Mouse (Mus musculus): Measurements from ENCODE around the gene Flywch1. TPM values are rescaled to one million over a fixed set of nuclear protein-coding genes. Genes with fewer than 3 reads are reported as not detected.

Flywch1 gene
- total and polyA plus RNA-seq, 3 experiments: 18.8 to 28.3 (median 23.4) TPM

DNA sequence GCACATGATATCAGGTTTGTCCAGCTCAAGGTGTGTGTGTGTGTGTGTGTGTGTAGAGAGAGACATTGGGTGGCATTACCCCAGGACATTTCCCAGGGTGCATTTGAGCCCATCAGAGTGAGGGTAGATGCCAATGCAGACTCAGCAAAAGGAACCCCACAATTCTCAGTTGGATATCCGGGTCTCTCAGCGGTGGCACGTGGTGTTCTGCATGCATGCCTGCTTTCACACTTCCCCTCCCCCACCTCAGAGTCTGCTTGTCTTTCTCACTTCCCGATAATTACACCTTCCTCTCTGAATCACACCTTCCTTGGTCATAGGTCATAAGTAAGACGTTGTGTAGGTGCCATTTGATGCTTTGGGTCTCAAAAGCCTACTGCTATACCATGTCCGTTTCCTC is 23.4 kb downstream of the Flywch1 start (continued):
- no peak for TF ChIP-seq NELFE (IDR thresholded peaks at IDR 0.05; ENCODE audit: low read depth, low read length)
- peak; percentile 31 for TF ChIP-seq USF1 (IDR thresholded peaks at IDR 0.05; ENCODE audit: low read depth, low read length)
- no peak for TF ChIP-seq ZKSCAN1 (IDR thresholded peaks at IDR 0.05; ENCODE audit: borderline replicate concordance, low read depth, low read length)
- no peak for TF ChIP-seq PAX5 (IDR thresholded peaks at IDR 0.05; ENCODE audit: low read length)
- no peak for TF ChIP-seq ZC3H11A (IDR thresholded peaks at IDR 0.05; ENCODE audit: low read depth, low read length)
- TF ChIP-seq MEF2A (IDR thresholded peaks at IDR 0.05; ENCODE audit: borderline replicate concordance, low read depth, low read length): no peak
- TF ChIP-seq BHLHE40 (IDR thresholded peaks at IDR 0.05; ENCODE audit: low read depth, low read length): peak; percentile 98
- TF ChIP-seq ZNF384 (IDR thresholded peaks at IDR 0.05; ENCODE audit: low read depth, low read length): no peak
- TF ChIP-seq E2F4 (IDR thresholded peaks at IDR 0.05; ENCODE audit: insufficient replicate concordance, low read depth, low read length): no peak
- TF ChIP-seq IRF4 (IDR thresholded peaks at IDR 0.05; ENCODE audit: low read depth, low read length): peak; percentile 70
- no peak for TF ChIP-seq CTCF (conservative IDR thresholded peaks at IDR 0.05 in 1 of 2, IDR thresholded peaks at IDR 0.05 in 1 of 2; ENCODE audit: low read depth in 2 of 2, low read length in 2 of 2)
- no peak for TF ChIP-seq KAT2A (IDR thresholded peaks at IDR 0.05; ENCODE audit: insufficient replicate concordance, low read length)
- TF ChIP-seq TCF12 (IDR thresholded peaks at IDR 0.05; ENCODE audit: low read depth, low read length): no peak

- Histone ChIP-seq H3K4me1 (ENCODE audit: control insufficient read depth in 1 of 2, insufficient read depth in 2 of 2) (peaks cover 32 to 55% of the 10 kb centered on the region in 2 experiments), H3K4me3 (replicated peaks in 1 of 3; ENCODE audit: low read depth in 2 of 3, low read length in 2 of 3, poor library complexity in 1 of 3) (no peak overlapping the region), H3K9me3 (replicated peaks; ENCODE audit: low read length) (no peaks in the 10 kb centered on the region), H3K27ac (ENCODE audit: insufficient read depth, low read depth) (no peak overlapping the region), H3K4me2 (ENCODE audit: insufficient read depth, low read depth, poor library complexity, severe bottlenecking) (no peak overlapping the region), H3K27me3 (replicated peaks) (peaks cover 36% of the 10 kb centered on the region), H3K36me3 (replicated peaks in 1 of 2; ENCODE audit: control insufficient read depth in 1 of 2, insufficient read depth in 1 of 2, low read length in 1 of 2) (peaks cover 10 to 20% of the 10 kb centered on the region in 2 experiments), H3K79me2 (replicated peaks; ENCODE audit: control insufficient read depth, extremely low read depth, insufficient read depth, poor library complexity, severe bottlenecking) (no peaks in the 10 kb centered on the region), H3K9ac (ENCODE audit: insufficient read depth, low read depth) (no peak overlapping the region)
- in situ Hi-C loops (cut with MboI; ENCODE audit: low pct_ligation_motif_present, low pct_unique_long_range_greater_than_20kb, low sequenced_read_pairs) (no loop called here), dilution Hi-C loops (cut with MboI; ENCODE audit: extremely low pct_ligation_motif_present, extremely low pct_unique_long_range_greater_than_20kb, low sequenced_read_pairs) (no loop called here)
- TF ChIP-seq UBTF (IDR thresholded peaks at IDR 0.05; ENCODE audit: low read depth, low read length) (no peak), EP300 (IDR thresholded peaks at IDR 0.05; ENCODE audit: low read length) (no peak), MYC (IDR thresholded peaks at IDR 0.05; ENCODE audit: low read depth, low read length) (no peak), ZMIZ1 (IDR thresholded peaks at IDR 0.05; ENCODE audit: low read depth, low read length) (no peak), ELF1 (IDR thresholded peaks at IDR 0.05; ENCODE audit: low read depth, low read length) (no peak), SMC3 (IDR thresholded peaks at IDR 0.05; ENCODE audit: low read depth, low read length) (no peak), E2F4 (IDR thresholded peaks at IDR 0.05; ENCODE audit: insufficient replicate concordance, low read depth, low read length) (no peak), POLR2A (IDR thresholded peaks at IDR 0.05; ENCODE audit: low read depth, low read length) (no peak), POLR2AphosphoS2 (IDR thresholded peaks at IDR 0.05; ENCODE audit: low read depth, low read length) (no peak), CHD1 (IDR thresholded peaks at IDR 0.05; ENCODE audit: low read depth, low read length) (no peak), HCFC1 (IDR thresholded peaks at IDR 0.05; ENCODE audit: low read depth, low read length) (no peak), ZNF384 (IDR thresholded peaks at IDR 0.05; ENCODE audit: low read depth, low read length) (no peak), ZC3H11A (IDR thresholded peaks at IDR 0.05; ENCODE audit: low read depth, low read length) (no peak), JUN (IDR thresholded peaks at IDR 0.05; ENCODE audit: insufficient read depth, low read depth, low read length) (no peak), MEF2A (IDR thresholded peaks at IDR 0.05; ENCODE audit: borderline replicate concordance, low read depth, low read length) (no peak), TCF12 (IDR thresholded peaks at IDR 0.05; ENCODE audit: low read depth, low read length) (no peak)
- DNase-seq (ENCODE audit: extremely low read depth): no peak
Measured at GRCm38 (mm10) chr17:23747471-23747870, 23.9 kb downstream of the Flywch1 start.
